Mouse (Mus musculus) testis, adult 2 months (tissue): ENCODE measurements around the gene Purb.

Experiments used
- CTCF ChIP-seq: fragments of 200-500 bp; IDR thresholded peaks from 2 replicates; pipeline ENCODE4 v1.5.1; 2012; ENCODE audit warnings: low read depth, mild to moderate bottlenecking, inconsistent platforms, low read length, moderate library complexity; ENCODE audit not compliant: control insufficient read depth, insufficient read depth, insufficient replicate concordance
- POLR2A ChIP-seq: fragments of 200-500 bp; IDR thresholded peaks from 2 replicates; pipeline ENCODE4 v1.6.1; 2012; ENCODE audit warnings: low read depth, mild to moderate bottlenecking, inconsistent platforms, low read length, moderate library complexity; ENCODE audit not compliant: control insufficient read depth

- no peak for TF ChIP-seq CTCF
- no peak for TF ChIP-seq POLR2A
Observed at GRCm38 (mm10) chr11:6519491-6520033, 43.8 kb upstream of the Purb start.
